Mouse (Mus musculus): ENCODE results near the gene Gm7029.

DNA sequence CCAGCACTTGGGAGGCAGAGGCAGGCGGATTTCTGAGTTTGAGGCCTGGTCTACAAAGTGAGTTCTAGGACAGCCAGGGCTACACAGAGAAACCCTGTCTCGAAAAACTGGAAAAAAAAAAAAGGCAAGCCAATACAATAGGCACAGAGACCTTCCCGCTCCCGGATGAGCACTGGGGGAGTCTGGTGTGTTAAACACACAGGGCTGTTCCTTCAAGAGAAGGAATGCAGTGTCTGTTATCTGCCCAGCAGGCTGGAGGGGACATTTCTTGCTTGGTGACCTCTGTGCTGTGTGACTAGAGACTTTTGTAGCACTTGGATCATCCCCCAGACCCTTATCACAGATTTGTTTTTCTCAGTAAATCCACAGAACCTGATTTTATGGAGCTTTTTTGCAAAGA is 28.0 kb downstream of the Gm7029 start:
- TF ChIP-seq CTCF (IDR thresholded peaks at IDR 0.05; ENCODE audit: low read depth) (no peak), EP300 (IDR thresholded peaks at IDR 0.05; ENCODE audit: low read depth) (no peak)

Measured in liver, embryonic 14.5 days (tissue).